Mouse (Mus musculus) E14TG2a.4 (cell line): ENCODE results near the gene C1rl.
"Not testable (repeated sequence)": the region's sequence is repeated elsewhere in the genome, so short reads cannot be mapped to it uniquely, and the experiment has no call there.

Experiments used
- H3K27me3 ChIP-seq: 2 replicates; pipeline ENCODE4 v1.6.1; 2014; ENCODE audit warnings: low read length, control low read depth; ENCODE audit not compliant: insufficient read depth
- H3K36me3 ChIP-seq: 2 replicates; pipeline ENCODE4 v1.6.1; 2014; ENCODE audit warnings: low read length, control low read depth; ENCODE audit not compliant: insufficient read depth
- H3K4me1 ChIP-seq: replicated peaks from 2 replicates; pipeline ENCODE4 v1.6.1; 2014; ENCODE audit warnings: low read depth, low read length, control low read depth
- H3K4me3 ChIP-seq: replicated peaks from 2 replicates; pipeline ENCODE4 v1.5.1; 2014; ENCODE audit warnings: mild to moderate bottlenecking, low read length
- H3K9me3 ChIP-seq: 2 replicates; pipeline ENCODE4 v1.6.1; 2014; ENCODE audit warnings: low read length, control low read depth
- CTCF ChIP-seq: conservative IDR thresholded peaks from 2 replicates; pipeline ENCODE4 v1.5.1; 2014; ENCODE audit warnings: low read length
- NANOG ChIP-seq: IDR thresholded peaks from 2 replicates; pipeline ENCODE4 v1.6.1; 2014; ENCODE audit warnings: borderline replicate concordance, low read length, mixed read lengths
- POU5F1 ChIP-seq: IDR thresholded peaks from 2 replicates; pipeline ENCODE4 v1.6.1; 2014; ENCODE audit warnings: low read length, borderline replicate concordance

The C1rl gene

DNA sequence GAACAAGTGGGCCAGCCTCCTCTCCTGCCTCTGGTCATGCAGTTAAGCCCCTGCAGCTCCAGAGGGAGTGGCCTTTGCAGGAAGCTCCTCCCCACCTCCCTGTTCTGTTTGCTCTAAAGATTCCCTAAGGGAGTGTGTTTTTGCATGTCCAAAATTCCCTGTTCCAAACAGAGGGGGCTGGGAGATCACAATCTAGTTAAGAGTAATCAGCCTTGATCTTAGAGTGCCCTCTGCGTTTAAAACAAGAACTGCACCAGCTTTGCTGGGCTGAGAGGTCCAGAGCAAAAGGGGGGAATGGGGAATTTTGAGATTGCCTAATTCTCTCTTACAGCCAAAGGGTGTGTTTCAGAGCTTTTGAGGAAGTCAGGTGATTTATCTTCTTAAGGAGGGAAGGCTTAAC is 49.4 kb downstream of the C1rl start, which contains the start of gene C1s1:
TSS of gene C1s1 (minus strand) at position 76 of the 400 bp plus-strand sequence.
- H3K4me3 ChIP-seq: not testable (repeated sequence)
- peak; percentile 65 for TF ChIP-seq CTCF

DNA sequence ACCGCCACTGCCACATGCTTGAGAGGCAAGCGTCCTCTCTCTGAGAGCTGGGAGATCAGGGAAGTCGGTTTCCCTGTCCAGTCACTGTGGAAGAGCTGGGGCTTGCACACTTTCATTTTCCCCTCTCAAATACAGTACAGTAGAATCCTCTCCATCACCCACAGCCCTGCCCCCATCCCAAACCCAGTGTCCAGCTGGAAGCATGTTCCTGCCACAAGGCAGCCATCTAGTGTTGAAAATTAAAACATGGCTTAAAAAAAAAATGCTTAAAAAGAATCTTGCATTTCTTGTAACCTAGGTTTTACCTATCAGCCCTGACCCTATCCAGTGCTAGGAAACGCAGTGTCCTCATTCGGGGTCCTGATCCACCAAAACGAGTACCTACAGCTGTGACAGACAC is 51.6 kb downstream of the C1rl start:
- Histone ChIP-seq H3K4me1 (peaks cover 7% of the 10 kb centered on the region), H3K9me3 (peaks cover 18% of the 10 kb centered on the region), H3K36me3 (no peaks in the 10 kb centered on the region), H3K27me3 (no peaks in the 10 kb centered on the region), H3K4me3 (no peak overlapping the region)
- no peak for TF ChIP-seq POU5F1
- TF ChIP-seq NANOG: no peak
- TF ChIP-seq CTCF: no peak

More for the DNA sequence above, 49.4 kb downstream of the C1rl start, which contains the start of gene C1s1:
- H3K36me3 ChIP-seq, H3K27me3 ChIP-seq, H3K4me1 ChIP-seq: not testable (repeated sequence)
- H3K9me3 ChIP-seq: peaks cover 11% of the 10 kb centered on the region

DNA sequence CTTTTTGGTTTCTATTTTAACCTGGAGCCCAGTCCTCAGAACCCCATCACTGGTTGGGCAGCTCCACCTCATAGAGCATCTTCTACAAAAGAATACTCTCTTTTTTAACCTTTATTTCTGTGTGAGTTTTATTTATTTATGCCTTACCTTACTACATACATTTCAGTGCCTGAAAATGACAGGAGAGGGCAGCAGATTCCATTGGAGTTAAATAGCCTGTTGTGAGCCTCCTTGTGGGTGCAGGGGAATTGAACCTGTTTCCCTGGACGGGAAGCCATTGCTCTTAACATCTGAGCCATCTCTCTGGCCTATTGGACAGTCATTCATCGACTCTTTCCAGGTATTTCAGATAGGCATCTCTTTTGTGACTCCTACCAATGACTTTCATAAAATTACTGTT is 52.5 kb downstream of the C1rl start:
- TF ChIP-seq CTCF: no peak
- no peak for TF ChIP-seq POU5F1
- TF ChIP-seq NANOG: no peak
- H3K27me3 ChIP-seq: no peaks in the 10 kb centered on the region
- no peaks in the 10 kb centered on the region; the same call in 1 of the 2 replicates for H3K36me3 ChIP-seq
- H3K4me3 ChIP-seq: no peak overlapping the region
- H3K4me1 ChIP-seq: peaks cover 7% of the 10 kb centered on the region
- peaks cover 28% of the 10 kb centered on the region for H3K9me3 ChIP-seq

DNA sequence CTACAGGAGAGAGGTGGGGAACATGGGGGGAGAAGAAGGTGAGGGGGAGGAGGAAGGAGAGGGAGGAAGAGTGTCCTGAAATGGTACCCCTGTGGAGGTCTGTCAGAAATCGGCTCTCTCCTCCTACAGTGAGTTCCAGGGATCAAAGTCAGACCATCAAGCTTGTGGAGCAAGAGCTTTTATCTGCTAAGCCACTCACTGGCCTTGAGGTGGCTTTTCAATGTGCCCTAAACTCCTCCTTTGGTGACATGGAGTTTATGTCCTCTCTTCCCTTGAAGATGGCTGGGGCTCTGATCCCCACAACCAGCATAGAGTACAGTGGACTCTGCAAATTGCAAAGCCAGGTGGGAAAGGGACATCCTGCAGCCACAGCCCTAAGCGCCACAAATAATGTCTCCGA is 55.1 kb downstream of the C1rl start:
- H3K4me1 ChIP-seq, H3K27me3 ChIP-seq, H3K36me3 ChIP-seq, H3K4me3 ChIP-seq: not testable (repeated sequence)
- H3K9me3 ChIP-seq: peaks cover 36% of the 10 kb centered on the region

DNA sequence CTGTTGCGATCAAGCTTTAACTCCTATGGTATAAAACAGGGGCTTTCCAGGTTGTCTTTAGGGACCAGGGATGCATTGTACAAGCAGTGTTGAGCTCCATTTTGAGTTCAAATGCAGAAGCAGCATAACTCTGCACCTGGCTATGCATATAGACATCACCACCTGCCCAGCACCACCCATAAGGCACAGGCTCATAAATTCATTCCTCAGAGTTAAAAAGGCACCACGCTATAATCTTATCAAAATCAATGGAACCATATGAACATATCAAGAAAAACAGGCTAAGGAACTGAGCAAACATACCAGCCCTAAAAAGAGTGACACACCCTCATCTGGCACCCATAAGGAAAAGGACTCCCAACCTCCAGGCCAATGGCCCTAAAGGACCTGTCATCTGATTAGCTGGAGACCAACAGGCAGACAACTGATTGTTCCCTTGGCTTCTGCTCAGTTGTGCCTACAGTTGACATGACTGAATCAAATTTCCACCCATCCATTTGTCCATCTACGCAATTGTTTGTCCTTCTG is 56.2 kb downstream of the C1rl start:
- TF ChIP-seq NANOG (no peak), CTCF (no peak)
- Histone ChIP-seq H3K9me3 (peaks cover 36% of the 10 kb centered on the region), H3K36me3 (no peaks in the 10 kb centered on the region; the same call in 1 of the 2 replicates), H3K4me3 (no peak overlapping the region), H3K27me3 (no peaks in the 10 kb centered on the region), H3K4me1 (no peaks in the 10 kb centered on the region)

DNA sequence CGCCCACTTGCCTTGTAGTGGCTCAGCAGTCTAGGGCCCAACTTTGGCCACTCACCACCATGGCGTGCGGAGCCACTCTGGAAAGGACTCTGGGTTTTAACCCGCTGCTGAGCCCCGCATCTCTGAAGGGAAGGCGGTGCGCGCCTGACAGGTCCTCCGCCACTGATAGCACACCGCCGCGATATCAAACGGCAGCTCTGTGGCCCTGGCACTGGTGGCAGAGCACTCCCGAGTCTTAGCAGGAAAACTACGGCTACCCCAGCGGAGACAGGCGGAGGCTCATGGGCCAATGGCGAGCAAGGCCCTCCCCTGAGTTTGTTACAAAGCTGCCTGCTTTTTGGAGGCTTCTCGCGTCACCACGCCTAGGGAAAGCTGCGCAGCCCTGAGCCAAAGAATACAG is 59.9 kb downstream of the C1rl start:
- H3K4me1 ChIP-seq: no peaks in the 10 kb centered on the region
- peaks cover 34% of the 10 kb centered on the region for H3K9me3 ChIP-seq
- TF ChIP-seq NANOG: no peak
- TF ChIP-seq CTCF: no peak
- no peak for TF ChIP-seq POU5F1
- H3K4me3 ChIP-seq: peak overlapping the region; percentile 79
- no peaks in the 10 kb centered on the region for H3K27me3 ChIP-seq
- H3K36me3 ChIP-seq: no peaks in the 10 kb centered on the region; the same call in 1 of the 2 replicates

DNA sequence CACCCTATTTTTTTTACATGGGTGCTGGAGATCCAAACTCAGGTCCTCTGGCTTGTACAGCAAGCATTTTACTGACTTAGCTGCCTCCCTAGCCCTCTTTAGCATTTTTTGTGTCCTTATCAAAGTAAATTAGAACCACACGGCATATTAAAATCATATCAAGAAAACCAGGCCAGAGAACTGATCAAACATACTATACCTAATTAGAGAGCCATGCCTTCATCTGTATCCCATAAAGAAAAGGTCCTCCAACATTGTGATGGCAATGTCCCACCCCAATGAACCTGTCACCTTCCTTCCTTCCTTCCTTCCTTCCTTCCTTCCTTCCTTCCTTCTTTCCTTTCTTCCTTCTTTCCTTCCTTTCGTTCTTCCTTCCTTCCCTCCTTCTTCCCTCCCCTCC is 63.0 kb downstream of the C1rl start:
- H3K36me3 ChIP-seq, H3K4me3 ChIP-seq, H3K4me1 ChIP-seq, H3K27me3 ChIP-seq: not testable (repeated sequence)
- H3K9me3 ChIP-seq: peaks cover 16% of the 10 kb centered on the region
